Mouse (Mus musculus) layer of hippocampus, postnatal 10 days (tissue): ENCODE results near the gene Fut8. TPM values are rescaled to one million over a fixed set of nuclear protein-coding genes. Genes with fewer than 3 reads are reported as not detected.
"Not testable (repeated sequence)": the region's sequence is repeated elsewhere in the genome, so short reads cannot be mapped to it uniquely, and the experiment has no call there.

Experiments
- DNase-seq, 2 experiments: peaks; one replicate each; pipeline ENCODE4 v3.0.0; 2021; ENCODE audit warnings: low spot score in 2 of 2
- total RNA-seq, 2 experiments: library from RNA; stranded (reverse); gene quantifications; 2 replicates each; pipeline ENCODE4 v1.2.3; 2021

Gene Fut8
- total RNA-seq, 2 experiments from 2014 or later = 88.7 to 90.9 TPM

GRCm38 (mm10) chr12:77222272-77222874 lies 15.6 kb upstream of the Fut8 start:
- DNase-seq = no peak

DNA sequence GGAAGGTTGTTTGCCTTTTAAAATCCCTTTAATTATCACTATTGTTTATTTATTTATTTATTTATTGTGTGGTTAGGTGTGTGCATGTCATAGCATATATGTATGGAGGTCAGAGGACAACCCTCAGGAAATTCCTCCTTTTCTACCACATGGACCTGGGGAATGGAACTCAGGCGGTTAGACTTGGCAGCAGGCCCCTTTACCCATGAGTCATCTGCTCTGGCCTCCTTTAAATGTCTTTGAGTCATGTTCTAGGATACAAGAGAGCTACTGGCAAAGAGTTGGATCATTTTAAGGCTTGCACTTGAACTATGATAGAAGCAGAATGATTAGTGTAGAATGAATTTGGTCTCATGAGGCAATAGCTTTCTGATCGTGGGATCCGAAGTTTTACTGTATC lies 14.3 kb upstream of the Fut8 start:
- DNase-seq = no peak

GRCm38 (mm10) chr12:77224121-77224520 lies 13.8 kb upstream of the Fut8 start:
- DNase-seq = no peak

DNA sequence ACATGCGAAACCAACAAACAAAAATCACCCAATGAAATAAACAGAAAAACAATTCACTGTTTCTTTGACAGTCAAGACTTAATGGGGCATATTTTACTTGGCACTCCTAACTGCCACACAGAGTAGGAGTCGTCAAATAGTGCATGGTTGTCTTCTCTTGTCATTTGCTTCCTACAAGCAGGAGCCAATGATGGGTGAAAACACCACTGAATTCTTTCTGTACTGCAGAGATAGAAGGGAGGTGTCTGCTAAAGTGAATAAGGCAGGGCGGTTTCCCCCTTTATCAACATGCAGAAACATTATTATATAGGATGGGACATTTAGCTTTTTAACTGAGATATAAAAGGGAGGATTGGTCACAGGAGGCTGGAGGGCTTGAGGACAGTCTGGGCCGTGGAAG lies 13.0 kb upstream of the Fut8 start:
- DNase-seq = no peak

- DNase-seq = no peak
These were observed 12.2 kb upstream of the Fut8 start for GRCm38 (mm10) chr12:77225727-77226126.

- DNase-seq = no peak
These were observed 2.0 kb upstream of the Fut8 start for GRCm38 (mm10) chr12:77235958-77236357.

DNA sequence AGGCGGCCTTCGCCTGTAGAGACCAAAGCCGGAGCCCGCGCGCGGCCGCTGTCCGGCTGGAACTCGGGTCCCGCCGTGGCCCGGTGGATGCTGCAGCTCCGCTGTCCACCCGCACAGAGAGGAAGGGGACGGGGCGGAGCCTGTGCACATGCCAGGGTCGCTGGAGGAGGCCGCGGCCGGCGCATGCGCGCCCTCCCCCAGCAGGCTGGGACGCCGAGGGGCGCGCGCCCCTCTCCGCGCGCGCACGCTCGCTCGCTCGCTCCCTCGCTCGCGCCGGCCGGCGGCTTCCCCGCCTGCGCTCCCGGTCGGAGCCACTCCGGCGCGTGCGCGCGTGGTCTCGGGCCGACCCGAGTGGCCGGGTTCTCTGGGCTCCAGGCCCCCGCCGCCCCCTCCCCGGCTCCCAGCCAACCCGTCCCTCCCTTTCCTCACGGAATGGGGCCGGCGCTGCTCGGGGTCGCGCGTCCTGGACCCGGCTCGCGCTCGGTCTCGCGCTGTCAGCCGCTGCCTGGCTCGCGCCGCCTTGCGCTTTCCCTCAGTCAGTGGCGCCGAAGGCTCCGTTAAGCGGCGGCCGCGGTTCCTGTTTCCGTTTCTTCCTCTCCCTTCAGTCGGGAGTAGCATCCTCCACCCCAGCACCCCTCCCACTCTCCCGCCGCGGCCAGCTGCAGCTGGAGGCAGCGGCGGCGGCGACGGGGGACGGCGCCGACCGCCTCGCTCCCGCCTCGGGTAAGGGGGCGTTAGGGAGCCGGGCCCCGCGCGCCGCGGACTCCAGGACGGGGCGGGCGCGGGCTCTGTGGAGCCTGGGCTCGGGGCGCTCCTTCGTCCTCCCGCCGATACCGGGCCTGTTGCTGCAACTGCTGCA lies 835 bp downstream of the Fut8 start:
- peak; percentile 89 to 94 for DNase-seq

DNA sequence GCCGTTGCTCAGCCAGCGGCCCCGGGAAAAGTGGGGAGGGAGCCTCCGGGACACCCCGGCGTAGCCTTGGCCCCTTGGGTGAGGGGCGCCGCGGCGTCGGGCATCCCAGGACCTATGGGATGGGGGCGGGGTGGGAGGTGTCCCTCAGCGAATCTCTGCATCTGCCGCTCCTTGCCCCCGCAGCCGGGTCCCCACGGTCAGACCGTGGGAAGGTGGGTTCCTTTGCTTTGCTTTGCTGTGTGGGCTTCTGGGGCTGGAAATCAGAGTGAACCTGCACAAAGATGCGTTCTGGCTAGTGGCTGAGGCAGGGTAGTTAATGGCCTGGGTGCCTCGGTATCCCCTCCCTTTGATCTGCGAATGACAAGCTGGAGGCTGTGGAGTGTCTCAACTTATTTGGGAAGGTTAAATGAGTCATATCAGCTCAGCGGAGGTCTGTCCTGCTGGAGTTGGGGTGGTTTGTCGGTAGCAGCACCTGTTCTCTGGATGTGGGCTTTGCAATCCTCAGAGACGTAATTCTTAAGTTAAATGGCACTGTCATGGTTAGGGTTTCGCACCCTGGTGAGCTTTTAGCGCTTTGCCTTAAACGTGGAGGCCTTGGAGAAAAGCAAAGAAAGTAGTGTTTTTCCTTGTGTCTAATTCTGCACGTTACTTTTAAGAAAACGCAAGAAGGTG lies 1.6 kb downstream of the Fut8 start:
- DNase-seq = no peak

DNA sequence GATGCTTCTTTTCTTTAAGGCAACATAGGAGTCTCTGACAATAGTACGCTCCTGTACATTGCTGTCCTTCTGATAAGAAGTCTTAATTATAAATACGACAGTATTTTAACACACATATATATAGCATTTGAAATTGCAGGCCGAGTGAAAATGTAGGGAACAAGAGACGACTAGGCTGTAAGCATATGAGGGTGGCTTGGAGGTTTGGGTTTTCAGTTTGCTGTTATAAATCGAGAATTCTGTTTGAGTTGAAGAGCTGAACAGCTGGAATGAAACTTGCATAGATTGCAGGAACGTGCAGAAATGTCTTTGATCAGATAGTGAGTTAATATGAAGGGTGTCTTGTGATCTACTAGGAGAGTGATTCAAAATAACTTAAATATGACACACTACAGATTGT lies 2.4 kb downstream of the Fut8 start:
- no peak for DNase-seq

DNA sequence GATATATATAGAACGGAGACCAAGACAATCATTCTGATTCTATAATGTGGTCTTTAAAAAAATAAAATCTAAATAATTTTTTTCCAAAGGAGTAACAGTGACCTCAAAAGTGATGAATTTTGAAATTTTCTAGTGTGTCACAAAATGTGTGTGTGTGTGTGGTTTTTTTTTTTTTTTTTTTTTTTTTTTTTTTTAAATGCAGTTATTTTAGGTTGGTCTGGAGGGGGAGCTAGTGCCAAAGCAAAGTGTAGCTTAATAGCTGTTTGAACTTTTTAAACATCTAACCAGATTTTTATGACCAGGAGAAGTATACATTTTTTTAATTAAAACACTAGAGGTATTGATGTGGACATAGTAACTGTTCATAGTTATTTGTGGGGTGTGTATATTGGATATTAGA lies 2.9 kb downstream of the Fut8 start:
- peak in 1 of 2 experiments; percentile 24 for DNase-seq

GRCm38 (mm10) chr12:77262650-77263049 lies 24.7 kb downstream of the Fut8 start:
- DNase-seq = no peak

GRCm38 (mm10) chr12:77263816-77264215 lies 25.9 kb downstream of the Fut8 start:
- no peak for DNase-seq

DNA sequence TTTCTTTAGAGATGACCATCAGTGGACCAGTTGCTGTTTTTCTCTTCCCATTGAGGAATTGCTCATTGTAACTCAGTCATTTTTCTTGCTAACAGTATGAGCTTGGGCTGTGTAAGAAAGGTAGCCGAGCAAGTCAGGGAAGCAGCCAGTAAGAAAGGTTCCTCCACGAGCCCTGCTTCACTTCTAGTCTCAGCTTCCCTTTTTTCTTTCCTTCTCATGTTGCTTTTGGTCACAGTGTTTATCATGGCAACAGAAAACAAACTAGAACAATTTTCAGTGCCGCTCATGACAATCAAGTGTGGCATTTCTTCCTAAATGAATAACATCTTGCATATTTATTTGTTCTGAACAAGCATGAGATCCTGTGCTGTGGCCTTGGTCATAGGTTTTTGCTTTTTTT lies 32.8 kb downstream of the Fut8 start:
- no peak for DNase-seq

GRCm38 (mm10) chr12:77288507-77288906 lies 50.6 kb downstream of the Fut8 start:
- DNase-seq = no peak

DNA sequence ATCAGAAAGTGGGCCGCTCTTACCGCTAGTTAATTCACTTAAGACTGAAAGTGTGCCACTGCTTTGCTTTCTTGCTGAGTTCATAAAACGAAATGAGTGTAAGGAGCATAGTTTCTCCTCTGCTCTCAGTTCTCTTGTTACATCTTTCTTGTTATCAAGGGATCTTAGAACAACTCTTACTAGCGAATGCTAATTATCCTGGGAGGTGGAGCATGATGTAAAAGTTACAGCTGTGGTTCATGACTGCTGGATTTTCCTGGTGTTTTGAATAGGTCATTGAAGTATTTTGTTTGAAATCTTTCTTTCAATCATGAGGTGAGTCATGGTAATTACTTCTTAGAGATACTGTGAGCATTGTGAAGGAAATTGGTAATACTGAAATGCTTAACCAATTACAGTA lies 53.1 kb downstream of the Fut8 start:
- no peak for DNase-seq

- DNase-seq = not testable (repeated sequence)
These were observed 53.9 kb downstream of the Fut8 start for GRCm38 (mm10) chr12:77291864-77292263.

DNA sequence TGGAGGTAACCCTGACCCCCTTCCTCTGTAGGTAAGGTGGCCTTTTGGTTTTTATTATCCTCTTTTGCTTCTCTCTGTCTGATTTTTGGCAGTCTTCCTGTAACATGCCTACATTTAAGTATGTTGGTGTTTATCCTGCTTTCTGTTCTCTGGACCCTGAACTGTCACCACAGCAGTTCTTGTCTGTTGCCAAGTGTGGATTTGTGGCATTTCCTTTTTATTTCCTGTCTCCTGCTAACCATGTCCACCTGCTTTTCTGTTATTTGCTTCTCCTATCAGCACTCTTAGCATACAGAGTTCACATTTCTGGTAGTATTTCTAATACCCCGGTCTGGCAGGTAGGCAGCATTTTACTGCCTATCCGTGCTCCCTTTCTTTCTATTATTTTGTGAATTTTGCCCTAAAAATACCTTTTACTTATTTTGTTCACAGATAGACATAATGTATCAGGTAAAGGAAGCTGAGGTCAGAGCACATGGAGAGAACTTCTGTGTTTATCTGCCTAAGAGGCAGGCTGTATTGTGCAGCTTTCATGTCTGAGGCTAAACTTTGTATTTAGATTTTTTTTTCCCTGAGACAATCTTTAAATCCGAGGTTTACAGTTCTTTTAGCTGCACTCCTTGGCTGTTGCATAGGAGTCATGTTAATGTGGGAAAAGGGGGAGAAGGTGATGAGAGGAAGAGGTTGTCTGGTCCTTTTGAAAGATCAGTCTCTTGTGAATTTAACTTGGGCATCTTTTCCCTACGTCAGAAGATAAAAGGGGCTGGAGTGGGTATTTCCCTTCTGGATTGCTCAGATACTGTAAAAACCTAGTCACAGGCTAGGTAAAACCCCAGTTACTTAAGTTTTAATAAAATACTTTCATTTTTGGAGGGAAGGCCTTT lies 54.7 kb downstream of the Fut8 start:
- DNase-seq = no peak

DNA sequence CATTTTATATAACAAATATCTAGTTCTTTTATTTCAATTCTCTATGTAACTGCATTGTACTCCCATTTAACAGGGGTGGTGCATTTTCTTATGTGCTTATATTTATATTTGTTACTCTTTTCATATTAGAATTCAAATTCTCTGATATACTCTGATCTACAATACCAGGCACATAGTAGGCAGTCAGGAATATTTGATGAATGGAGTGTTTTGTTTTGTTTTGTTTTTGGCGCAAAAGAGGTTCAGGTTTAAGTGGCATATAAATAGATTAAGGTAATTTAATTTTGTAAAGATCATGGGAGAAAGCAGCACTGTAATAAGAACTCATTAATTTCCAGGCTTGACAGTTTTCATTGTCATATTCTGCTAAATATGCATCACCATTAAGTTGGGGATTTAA lies 58.2 kb downstream of the Fut8 start:
- no peak for DNase-seq

GRCm38 (mm10) chr12:77297114-77297513 lies 59.2 kb downstream of the Fut8 start:
- no peak for DNase-seq

- no peak for DNase-seq
These were observed 59.9 kb downstream of the Fut8 start for GRCm38 (mm10) chr12:77297858-77298257.

- no peak for DNase-seq
These were observed 64.1 kb downstream of the Fut8 start for GRCm38 (mm10) chr12:77302011-77302410.
